Mouse (Mus musculus) adrenal gland, adult 10 weeks (tissue): ENCODE measurements around the gene Bean1. TPM values are rescaled to one million over a fixed set of nuclear protein-coding genes. Genes with fewer than 3 reads are reported as not detected.

Experiments
- polyA plus RNA-seq: library from polyadenylated mRNA; stranded (reverse); fragments of 350-450 nt; fragmentation: Illumina TruSeq; extraction: RNeasy Lipid Tissue Mini Kit (QIAGEN cat#74804); gene quantifications from one replicate; pipeline ENCODE4 v1.2.3, GENCODE M21; 2014; ENCODE audit warnings: low read depth, low replicate concordance

The Bean1 gene
- 2.3 TPM for polyA plus RNA-seq

GRCm38 (mm10) chr8:104170118-104171049, at the start of gene Bean1:
Bean1 (plus strand) TSS chr8:104170442.

DNA sequence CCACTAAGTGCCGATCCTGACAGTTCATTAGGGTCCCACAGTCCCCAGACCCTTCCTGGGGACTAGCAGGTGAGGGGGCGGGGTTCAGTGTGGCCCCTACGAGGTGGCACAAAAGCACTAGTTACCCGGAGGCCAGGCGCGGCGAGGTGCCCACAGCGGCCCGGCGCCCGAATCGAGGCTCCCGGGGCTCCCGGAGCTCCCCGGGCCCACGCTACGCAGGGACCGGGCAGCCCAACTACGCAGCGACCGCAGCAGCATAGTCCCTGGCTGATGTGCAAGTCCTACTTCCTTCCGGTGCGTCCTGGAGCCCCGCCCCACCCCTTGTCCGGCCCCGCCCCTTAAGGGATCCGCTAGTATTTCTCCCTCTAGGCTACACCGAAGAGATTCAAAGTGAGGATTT, 78.0 kb downstream of the Bean1 start, which contains the start of gene Tk2:
TSS of gene Tk2 (minus strand) at position 283 of the 400 bp plus-strand sequence.

DNA sequence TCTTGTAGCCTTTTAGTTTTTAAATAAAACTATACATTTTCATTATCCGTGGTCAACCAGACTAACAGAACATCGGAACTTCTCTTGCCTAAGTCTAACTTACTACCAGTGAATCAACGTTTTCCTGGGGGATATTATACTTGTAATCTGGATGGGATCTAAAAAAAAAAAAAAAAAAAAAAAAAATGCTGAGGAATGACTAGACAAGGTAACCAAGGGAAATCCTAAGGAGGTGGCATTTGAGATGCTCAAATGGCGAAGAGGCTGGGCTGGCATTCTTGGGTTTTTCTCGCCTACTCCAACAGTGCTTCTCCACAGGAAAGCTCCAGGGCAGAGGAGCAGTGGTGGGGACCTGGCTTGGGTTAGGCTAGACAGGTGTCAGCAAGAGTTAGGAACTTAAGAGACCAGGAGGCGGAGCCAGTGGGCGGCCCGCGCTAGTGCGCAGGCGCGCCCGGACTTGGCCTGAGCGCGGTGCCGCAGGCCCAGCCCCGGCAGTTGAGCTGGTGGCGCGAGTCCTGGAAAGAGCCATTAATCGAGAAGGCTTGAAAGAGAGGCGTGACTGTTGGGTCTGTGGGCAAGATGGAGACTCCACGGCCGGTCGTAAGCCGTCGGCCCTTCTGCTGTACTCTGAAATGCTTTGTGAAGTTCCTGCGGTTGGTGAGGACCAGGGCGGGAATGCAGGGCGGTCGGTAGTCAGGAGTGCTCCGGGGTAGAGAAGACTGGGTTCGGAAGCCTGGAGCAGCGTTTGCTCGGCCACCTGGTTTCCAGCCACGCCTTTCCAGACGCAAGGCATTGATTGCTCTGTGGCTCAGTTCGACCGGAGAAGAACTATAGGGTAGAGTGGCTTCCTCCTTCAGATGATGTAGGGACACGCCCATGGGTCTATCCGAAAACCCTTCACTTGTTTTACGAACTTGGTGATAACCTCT, 80.5 kb downstream of the Bean1 start, which contains the start of gene Cklf:
TSS of gene Cklf (plus strand) at position 423 of the 929 bp plus-strand sequence.

Other genes starting within 250 kb of the Bean1 start
- 20.8 TPM for gene Cdh5, start 68.8 kb upstream of the Bean1 start, polyA plus RNA-seq
- gene Tk2, start 78.1 kb downstream of the Bean1 start, polyA plus RNA-seq: 45.3 TPM
- gene Cklf, start 80.4 kb downstream of the Bean1 start, polyA plus RNA-seq: 80.8 TPM
- 2.9 TPM for gene Cmtm2a, start 122.7 kb downstream of the Bean1 start, polyA plus RNA-seq
- not detected for gene Gm45711, start 139.6 kb downstream of the Bean1 start, polyA plus RNA-seq
- gene Cmtm1, start 139.7 kb downstream of the Bean1 start, polyA plus RNA-seq: not detected
- not detected for gene Gm11020, start 151.1 kb downstream of the Bean1 start, polyA plus RNA-seq
- not detected for gene Cmtm2b, start 151.8 kb downstream of the Bean1 start, polyA plus RNA-seq
- 29.0 TPM for gene Cmtm3, start 169.0 kb downstream of the Bean1 start, polyA plus RNA-seq
- gene Cmtm4, start 225.4 kb downstream of the Bean1 start, polyA plus RNA-seq: 65.8 TPM